Mouse (Mus musculus) granulocyte monocyte progenitor cell, adult 5-6 weeks (primary cell): ENCODE measurements around the gene 1810010H24Rik. TPM values are rescaled to one million over a fixed set of nuclear protein-coding genes. Genes with fewer than 3 reads are reported as not detected.
"Not testable (repeated sequence)": the region's sequence is repeated elsewhere in the genome, so short reads cannot be mapped to it uniquely, and the experiment has no call there.

Experiments used
- ATAC-seq: replicated peaks from 2 replicates; pipeline ENCODE4 v1.8.0; 2016; ENCODE audit warnings: mild to moderate bottlenecking, moderate TSS enrichment, inconsistent platforms; ENCODE audit not compliant: poor library complexity, severe bottlenecking
- total RNA-seq, 2 experiments: library from RNA; stranded (forward) in 1 of 2; stranded (reverse) in 1 of 2; fragments of 200-712, 200-1000 nt in 1 of 2; fragments of >200 nt in 1 of 2; fragmentation: Nextera tagmentation in 1 of 2; gene quantifications; 2 replicates each; pipeline ENCODE4 v1.2.3; 2014 to 2017

1810010H24Rik gene
- not detected in 2 replicates for total RNA-seq (2014; fragmentation: Nextera tagmentation)
- not detected in 2 replicates for total RNA-seq (2017)

DNA sequence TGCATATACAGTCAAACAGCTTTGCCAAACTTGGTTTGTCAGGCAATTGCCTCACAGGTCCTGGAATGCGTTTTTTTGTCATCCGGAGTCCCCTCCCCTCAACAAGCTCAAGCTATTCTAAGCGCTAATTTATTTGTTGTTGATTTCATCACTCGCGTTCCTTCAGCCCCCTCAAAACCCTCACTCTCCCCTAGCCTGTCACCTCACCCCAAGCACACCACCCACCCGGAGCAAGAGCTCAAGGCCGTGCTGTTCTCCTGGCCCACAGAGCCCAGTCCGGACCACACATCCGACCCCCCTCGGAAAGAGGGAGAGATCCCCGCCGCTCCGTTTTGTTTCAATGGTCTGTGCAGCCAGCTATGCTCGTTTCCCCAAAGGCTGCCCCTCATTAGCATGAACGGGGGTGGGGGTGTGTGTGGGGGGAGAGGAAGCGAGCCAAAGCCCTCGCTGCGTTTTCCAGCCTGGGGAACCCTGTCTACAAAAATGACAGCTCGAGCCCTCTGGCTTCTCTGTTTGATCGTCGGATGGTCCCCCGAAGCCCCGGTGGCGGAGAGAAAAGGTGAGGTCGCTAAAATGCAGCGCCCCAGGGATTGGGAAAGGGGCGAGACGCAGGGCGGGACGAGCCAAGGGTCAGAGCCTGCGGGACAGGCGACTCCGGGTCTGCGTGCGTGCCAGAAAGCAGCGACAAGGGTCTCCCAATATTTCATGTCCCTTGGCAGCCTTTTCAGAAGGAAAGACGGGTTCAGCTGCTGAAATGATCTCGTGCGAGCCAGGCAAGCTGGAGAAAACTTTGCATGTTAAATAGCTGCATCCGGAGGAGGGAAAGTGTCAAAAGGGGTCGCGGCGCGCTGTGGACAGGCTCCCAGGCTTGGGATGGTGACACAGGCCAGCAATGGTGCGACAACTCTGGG is at the start of gene 1810010H24Rik:
Gene 1810010H24Rik, plus strand, starts transcription at position 271 of the 911 bp plus-strand sequence.
- peak; percentile 56 for ATAC-seq

DNA sequence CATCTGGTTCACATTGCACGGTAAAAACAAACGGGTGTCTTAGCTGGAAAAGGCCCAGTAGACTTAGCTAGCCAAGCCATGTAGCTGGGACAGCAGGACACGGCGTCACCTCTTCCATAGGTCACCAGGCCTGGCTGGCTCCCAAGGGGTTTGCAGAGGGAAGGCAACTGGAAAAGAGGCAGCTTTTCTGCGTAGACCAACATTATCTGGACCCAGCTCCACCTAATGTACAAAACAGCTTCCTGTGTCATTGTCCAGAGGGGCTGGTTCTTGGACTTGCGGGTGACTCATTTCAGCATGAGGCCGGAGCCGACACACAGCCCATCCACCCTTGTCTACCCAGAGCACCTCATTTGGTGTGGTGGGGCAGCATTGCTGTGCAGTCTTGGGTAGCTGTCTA is 49.3 kb upstream of the 1810010H24Rik start:
- ATAC-seq, result no peak

DNA sequence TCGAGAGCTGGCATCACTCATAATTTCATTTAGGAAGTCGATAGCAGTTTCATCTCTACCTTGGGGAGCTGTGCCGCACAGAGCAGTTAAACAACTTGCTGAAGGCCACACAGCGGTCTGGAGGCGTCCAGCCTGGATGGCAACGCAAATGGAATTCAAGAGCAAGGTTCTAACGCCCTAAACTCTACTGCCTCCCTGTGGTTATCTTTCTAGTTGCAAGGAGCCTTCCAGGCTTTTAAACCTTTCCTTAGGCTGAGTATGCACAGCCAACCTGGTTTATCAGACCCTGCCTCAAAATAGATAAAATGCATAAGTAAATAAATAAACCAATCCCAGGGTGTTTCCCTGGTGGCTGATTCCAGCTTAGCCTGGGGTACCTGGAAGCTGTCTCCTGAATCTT is 45.0 kb upstream of the 1810010H24Rik start:
- ATAC-seq, result peak; percentile 82

DNA sequence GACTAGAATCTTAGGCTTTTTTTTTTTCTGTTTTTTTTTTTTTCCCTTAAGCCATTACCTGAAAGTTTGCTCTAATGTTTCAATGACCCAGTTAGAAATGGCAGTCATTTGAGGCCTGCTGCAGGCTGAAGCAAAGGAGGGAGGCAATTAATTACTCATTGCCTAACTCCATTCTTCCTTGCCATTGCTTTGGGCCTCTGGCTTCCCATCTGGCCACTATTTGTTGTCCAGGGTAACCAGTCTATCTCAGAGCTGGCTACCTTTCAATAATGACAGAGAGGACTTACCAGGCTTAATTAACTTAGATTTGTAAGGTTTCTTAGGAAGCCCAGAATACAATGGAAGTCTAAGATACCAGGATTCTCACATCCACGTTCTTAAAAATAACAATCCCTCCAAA is 43.7 kb upstream of the 1810010H24Rik start:
- no peak for ATAC-seq

DNA sequence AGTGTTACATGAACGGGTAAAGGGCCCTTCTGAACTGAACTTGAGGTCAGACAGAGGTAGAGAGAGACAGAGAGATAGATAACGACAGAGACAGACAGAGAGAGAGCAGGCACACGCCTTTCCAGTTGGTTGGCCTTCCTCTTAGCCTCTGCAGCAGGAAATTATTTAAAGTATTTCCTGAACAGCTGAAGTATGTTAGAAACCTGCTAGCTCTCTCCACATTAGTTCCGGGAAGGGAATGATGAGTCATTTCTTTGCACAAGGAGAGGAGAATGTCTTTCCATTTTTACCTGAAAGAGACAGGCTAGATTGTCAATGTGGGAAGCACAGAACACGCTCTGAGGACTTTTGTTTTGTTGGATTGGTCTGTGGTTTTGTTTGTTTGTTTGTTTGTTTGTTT is 43.1 kb upstream of the 1810010H24Rik start:
- no peak for ATAC-seq

DNA sequence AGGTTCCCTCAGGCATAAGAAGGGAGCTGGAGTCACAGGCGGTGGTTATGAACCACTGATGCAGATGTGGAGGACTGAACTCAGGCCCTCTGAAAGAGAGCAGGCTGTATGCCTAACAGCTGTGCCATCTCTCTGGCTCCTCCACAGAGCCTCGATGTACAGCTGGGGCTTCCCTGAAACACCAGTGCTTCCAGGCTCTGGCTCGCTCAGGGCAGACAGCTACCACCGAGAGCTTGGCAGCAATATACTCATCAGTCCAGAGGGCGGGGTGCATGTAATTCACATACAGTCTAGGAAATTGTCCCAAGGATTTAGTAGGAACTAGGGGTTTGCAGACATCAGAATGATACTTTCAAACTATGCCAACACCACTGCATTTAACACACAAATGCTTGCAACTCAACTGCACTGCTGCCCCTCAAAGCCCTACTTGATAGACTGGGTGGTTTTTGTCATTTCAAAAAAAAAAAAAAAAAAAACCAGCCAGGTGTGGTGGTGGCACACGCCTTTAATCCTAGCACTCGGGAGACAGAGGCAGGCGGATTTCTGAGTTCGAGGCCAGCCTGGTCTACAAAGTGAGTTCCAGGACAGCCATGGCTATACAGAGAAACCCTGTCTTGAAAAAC is 39.4 kb upstream of the 1810010H24Rik start:
- ATAC-seq, result not testable (repeated sequence)

DNA sequence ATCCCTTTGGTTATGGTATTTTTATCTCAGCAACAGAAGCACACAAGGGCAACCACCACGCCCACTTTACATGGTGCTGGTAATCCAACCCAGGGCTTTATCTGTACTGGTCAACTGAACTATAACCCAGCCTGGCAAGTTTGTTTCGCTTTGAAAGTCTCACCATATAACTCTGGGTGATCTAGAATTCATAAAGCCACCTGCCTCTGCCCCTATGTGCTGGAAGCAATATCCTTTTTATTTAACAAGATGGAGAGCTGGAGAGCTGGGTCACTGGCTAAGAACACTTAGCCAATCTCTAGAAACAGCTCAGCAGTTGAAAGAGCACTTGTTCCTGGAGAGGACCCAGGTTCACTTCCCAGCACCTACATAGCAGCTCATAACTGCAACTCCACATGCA is 38.1 kb upstream of the 1810010H24Rik start:
- no peak for ATAC-seq

DNA sequence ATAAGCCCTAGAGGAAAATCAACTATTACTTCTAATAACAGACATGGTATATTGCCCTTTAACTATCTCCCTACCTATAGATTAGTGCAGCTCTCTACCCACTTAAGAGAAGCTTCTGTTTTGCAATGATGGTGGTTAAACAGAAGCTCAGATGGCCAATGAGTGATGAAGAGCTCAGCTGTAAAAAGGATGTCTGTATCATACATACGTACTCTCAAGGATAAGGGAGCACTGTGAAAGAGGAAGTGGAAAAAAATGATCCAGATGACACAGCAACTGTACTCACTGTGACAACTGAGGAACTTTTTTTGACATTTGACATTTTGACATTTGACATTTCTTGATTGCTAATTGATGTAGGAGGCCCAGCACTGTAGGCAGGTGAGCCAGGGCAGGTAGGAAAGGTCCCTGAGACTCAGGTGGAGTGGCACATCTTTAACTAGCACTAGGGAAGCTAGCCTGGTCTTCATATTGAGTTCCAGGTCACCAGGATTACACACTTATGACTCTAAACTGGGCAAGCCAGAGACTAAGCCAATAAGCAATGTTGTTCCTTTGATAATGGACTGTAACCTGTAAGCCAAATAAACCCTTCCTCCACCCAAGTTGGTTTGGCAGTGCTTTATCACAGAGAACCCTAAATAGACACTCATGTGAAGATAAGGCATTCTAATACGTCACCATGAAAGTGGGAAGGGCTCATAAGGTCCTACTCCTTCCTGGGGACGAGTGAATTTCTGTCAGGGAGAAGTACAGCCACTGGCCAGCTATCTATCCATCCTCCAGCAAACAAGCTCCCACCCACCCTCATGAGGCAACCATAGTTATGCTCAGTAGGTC is 31.0 kb upstream of the 1810010H24Rik start:
- peak; percentile 94 for ATAC-seq

DNA sequence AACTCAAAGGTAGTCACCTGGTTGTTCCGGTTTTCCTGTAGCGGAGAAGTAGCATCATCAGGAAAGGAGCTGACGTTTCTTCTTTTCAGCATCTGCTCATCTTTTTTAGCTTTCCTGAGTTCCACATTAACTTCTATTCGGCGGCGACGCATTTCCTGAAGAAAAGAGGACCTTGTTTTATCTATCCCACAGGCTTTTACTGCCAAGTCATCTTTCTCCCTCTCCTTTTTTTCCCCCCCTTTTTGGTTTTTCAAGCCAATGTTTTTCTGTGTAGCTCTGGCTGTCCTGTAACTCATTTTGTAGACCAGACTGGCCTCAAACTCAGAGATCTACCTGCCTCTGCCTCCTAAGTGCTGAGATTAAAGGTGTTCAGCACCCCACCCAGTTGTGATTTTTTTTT is 29.0 kb upstream of the 1810010H24Rik start:
- ATAC-seq, result not testable (repeated sequence)

DNA sequence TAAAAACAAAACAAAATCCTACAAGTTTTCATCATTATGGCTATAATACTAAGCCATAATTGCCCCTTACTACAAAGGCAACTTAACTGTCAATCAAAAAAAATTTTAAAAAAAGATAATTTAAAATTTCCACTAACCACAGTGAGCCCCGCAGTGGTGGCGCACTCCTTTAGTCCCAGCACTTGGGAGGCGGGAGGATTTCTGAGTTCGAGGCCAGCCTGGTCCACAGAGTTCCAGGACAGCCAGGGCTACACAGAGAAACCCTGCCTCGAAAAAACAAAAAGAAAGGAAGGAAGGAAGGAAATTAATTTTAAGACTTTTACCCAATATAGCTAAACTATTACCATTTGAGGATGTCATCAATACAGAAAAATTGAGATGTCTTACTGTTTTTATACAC is 27.5 kb upstream of the 1810010H24Rik start:
- ATAC-seq, result no peak

DNA sequence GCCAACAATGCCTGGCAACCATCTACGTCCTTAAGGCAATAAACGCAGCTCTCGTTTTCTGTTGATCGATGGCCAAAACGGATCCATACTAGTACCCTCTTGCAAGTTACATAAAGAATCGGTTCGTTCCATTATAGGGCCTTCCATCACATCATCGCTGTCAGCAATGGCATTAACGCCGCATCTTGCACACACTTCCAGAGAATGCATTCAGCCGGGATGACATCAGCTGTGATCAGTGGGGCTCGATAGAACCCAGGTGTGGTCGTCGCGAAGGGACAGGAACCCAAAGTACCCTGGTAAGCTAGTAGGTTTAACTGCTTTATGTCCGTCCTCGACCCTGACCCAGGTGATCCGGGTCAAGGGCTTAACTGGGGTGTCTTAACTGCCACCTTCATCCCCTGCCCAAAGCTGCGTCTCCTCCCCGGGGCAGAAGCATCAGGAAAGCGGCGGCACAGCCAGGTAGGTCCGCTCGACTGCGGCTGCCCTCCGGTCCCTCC is 26.8 kb upstream of the 1810010H24Rik start:
- no peak for ATAC-seq

DNA sequence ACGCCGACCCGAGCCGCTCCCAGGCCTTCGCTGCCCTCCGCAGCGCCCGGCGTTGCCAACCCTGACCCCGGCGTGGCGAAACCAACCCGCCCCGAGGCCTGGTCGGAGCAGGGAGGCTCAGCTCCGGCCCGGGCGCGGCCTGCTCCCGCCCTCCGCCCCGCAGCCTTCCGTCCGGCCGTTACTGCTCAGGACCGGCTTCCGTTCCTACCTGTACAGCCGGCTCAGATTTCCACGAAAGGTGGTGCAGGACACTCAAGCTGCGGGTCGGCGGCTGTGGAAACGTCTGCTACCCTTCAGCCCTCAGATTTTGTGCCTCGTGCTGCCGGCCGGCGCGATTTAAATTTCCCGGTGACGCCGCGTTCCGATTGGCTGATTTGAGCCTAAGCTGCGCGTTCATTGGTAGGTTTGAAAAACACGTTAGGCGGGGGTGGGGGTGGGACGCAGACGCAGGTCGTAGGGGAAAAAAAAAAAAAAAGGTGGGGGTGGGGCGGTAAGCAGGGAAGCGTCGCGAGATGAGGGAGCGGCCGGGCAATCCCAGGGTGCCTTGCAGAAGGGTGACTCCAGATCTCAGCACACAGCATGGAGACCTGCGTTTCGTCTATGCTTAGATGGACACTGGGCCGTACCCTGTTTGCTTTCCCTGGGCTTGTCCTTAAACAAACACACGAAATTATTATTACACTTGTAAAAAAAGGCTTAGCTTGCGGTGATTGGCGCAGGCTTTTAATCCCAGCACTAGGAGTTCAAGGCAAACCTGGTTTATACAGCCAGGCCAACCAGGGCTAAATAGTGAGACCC is 26.1 kb upstream of the 1810010H24Rik start, which contains the start of gene Kpna2:
Gene Kpna2, minus strand, starts transcription at position 391 of the 798 bp plus-strand sequence.
- peak; percentile 93 for ATAC-seq

DNA sequence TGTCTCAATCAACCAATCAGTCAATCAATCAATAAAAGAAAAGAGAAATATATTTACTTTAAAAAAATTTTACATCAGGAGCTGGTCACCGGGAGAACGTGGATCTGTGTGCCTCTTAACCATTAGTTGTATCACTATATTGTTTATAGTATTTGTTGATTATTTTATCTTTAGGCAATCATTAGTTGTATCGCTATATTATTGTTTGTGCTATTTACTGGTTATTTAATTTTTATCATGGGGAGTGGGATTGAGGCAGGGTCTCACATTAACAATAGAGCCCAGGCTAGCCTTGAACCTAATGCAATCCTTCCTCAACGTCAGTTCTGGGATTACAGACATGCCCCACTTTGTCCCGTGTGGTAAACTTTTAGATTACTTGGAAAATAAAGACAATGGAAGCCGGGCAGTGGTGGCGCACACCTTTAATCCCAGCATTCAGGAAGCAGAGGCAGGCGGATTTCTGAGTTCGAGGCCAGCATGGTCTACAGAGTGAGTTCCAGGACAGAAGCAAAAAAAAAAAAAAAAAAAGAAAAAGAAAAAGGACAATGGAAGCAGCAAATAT is 25.4 kb upstream of the 1810010H24Rik start:
- no peak for ATAC-seq

DNA sequence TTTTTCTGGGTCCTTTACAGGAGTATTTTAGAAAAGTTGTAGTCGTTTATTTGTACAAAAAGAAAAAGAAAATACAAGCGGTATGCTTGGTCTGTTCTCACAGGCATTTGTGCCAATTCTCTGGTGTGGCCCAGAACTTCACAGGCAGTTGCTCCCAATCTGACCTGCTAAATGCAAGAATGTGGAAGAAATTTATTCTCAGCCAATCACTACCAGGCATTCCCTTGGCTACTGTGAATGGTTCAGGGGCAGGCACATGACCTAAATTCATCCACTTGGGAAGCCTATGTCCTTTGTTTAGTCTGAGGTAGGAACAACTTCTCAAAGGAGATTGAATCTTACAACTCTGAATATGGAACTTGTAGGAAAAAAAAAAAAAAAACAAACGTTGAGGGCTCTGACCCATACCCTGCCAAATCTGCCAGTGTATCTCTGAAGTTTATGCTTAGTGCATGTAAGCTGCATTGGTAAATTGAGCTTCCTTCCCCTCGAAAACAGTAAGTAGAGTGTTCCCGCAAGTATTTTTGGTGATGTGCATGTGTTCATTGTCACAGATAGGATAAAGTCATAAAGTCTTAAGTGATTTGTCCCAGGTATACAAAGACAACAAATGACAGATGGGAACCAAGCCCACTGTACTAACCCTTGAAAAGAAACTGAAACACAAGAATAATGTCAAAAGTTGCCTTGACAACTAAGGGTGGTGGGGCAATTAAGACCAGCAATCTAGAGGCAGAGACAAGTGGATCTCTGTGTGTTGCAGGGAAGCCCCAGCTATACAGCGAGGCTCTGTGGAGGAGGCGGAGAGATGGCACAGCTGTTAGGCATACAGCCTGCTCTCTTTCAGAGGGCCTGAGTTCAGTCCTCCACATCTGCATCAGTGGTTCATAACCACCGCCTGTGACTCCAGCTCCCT is 23.5 kb upstream of the 1810010H24Rik start:
- ATAC-seq, result no peak

DNA sequence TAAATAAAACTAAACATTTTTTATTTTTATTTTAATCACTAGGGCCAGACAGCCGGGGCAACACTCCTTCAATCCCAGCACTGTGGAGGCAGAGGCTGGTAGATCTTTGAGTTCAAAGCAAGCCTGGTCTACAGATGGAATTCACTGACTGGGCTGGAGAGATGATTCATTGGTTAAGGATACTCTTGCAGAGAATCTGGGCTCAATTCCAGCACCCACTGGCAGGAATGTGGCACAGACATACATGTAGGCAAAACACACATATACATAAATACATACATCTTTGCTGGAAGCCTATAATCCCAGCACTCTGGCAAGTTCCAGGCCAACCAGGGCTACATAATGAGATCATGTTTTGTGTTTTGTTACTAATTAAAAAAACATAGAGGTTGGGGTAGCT is 19.9 kb upstream of the 1810010H24Rik start:
- ATAC-seq, result no peak

DNA sequence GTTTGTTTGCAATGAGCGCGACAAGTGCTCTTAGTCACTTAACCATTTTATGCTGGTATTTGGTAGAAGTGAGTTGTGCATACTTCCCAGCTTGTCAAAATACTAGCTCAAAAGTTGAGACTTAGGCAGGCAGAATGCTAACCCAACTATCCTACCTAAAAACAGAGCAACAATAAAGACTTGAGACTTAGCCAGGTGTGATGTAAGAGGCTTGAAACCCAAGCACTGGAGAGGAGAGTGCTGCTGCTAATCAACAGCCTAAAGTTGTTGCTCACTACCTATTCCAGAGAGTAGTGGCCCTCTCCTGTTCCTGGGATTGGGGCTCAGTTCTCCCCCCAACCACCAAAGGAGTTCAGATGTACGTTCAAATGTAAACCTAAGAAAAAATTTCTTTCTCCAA is 15.0 kb upstream of the 1810010H24Rik start:
- ATAC-seq, result no peak

DNA sequence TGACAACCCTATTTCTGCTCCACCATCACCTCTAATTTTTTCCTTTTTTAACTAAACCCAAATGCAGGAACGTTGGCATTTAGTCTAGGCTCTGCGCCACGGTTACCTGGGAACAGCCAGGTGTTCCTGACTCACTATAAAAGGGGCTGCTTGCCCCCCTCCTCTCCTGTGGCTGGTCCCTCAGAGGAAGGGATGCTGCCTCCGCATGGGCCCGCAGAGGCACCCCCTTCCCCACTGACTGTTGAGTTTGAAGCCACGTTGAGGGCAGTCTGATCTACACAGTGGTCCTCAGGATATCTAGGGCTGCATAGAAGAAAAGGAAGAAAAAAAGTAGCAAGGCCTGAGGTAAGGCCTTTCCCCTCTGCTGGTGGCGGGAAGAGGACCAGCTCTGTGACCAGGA is 14.3 kb upstream of the 1810010H24Rik start:
- 0 out of 2 replicates have a peak, but pooled peaks have one; percentile 0 for ATAC-seq

DNA sequence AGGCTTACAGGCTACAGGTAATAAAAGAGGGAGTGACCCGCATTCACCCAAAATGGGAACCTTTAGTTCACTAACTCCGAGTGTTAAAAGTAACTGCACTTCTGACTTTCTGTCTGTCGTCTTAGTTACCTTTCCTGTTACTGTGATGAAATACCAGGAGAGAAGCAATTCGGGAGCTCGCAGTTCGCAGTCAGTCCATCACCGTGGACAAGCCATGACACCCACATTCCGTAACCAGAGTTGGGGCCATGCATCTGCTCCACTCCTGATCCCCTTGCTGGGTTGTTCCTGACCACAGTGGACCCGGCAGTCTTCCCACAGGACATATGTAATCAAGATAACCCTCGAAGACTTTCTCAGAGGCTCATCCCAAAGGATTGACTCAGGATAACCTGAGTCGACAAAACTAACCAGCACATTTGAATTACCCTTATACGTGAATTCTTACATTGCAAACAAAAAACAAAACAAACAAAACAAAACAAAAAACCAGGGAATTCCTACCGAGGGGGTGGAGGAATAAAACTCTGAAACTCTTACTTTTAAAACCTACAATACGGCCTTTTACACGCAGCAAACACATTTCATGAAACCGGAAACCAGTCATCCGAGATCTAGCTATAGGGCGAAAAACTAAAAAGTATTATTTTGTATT is 13.7 kb upstream of the 1810010H24Rik start:
- peak; percentile 56 for ATAC-seq
